Mouse (Mus musculus) cerebellum, adult 2 months (tissue): ENCODE measurements at regions not wholly inside any gene's neighbourhood (a gene's known extent, or its start where the extent isn't known, plus 50 kb on each side); places are given as distances from the start of the nearest gene placed in this dataset.
A peak's percentile ranks its signal among the peaks of the same experiment; 100 is the strongest.
"Not testable (repeated sequence)": the region's sequence is repeated elsewhere in the genome, so short reads cannot be mapped to it uniquely, and the experiment has no call there.

ENCODE experiments used
- DNase-seq, 2 experiments: peaks; one replicate each; pipeline ENCODE4 v3.0.0; 2021
- H3K27ac ChIP-seq: fragments of 200-500 bp; 2 replicates; pipeline ENCODE4 v1.5.1; 2012; ENCODE audit warnings: low read length, control low read depth, inconsistent platforms; ENCODE audit not compliant: insufficient read depth
- H3K27me3 ChIP-seq: fragments of 200-500 bp; 2 replicates; pipeline ENCODE4 v1.6.1; 2012; ENCODE audit warnings: inconsistent platforms, mild to moderate bottlenecking, low read length, moderate library complexity; ENCODE audit not compliant: control insufficient read depth, insufficient read depth
- H3K4me1 ChIP-seq: fragments of 200-500 bp; 2 replicates; pipeline ENCODE4 v1.6.1; 2011; ENCODE audit warnings: low read length; ENCODE audit not compliant: control insufficient read depth, insufficient read depth
- H3K4me3 ChIP-seq: fragments of 200-500 bp; replicated peaks from 2 replicates; pipeline ENCODE3; 2011; ENCODE audit warnings: mild to moderate bottlenecking, low read depth, low read length, control low read depth; ENCODE audit not compliant: insufficient read depth
- CTCF ChIP-seq: fragments of 200-500 bp; IDR thresholded peaks from 2 replicates; pipeline ENCODE4 v1.5.1; 2011; ENCODE audit warnings: low read depth, mild to moderate bottlenecking, control low read depth, low read length, moderate library complexity, borderline replicate concordance; ENCODE audit not compliant: insufficient read depth
- POLR2A ChIP-seq: fragments of 200-500 bp; IDR thresholded peaks from 2 replicates; pipeline ENCODE4 v1.6.1; 2011; ENCODE audit warnings: low read length, control low read depth, borderline replicate concordance; ENCODE audit not compliant: insufficient read depth
- WGBS: fragments of 180-500 bp; shearing (Covaris S2); methylation state at CpG from one replicate; pipeline ENCODE4 v1.1.7; 2018; 5-methylcytosine and 5-hydroxymethylcytosine counted together

GRCm38 (mm10) chr10:85731163-85731562, 98.1 kb upstream of the Pwp1 start:
- not testable (repeated sequence) for H3K27me3 ChIP-seq, H3K4me3 ChIP-seq
- WGBS: 91% methylated on average over 3 of the region's 4 CpGs

GRCm38 (mm10) chr10:85731796-85732388, 97.4 kb upstream of the Pwp1 start:
- DNase-seq: peak; percentile 4 to 10
- H3K27ac ChIP-seq, H3K4me3 ChIP-seq, H3K4me1 ChIP-seq, H3K27me3 ChIP-seq: not testable (repeated sequence)
- 23% methylated on average over 13 of the region's 13 CpGs for WGBS

More at GRCm38 (mm10) chr10:85731163-85731562, 98.1 kb upstream of the Pwp1 start:
- not testable (repeated sequence) for DNase-seq, H3K4me1 ChIP-seq, H3K27ac ChIP-seq

- Histone ChIP-seq H3K4me1 (no peaks in the 10 kb centered on the region), H3K27ac (no peak overlapping the region), H3K27me3 (no peaks in the 10 kb centered on the region), H3K4me3 (no peak overlapping the region)
- 92% methylated on average over 1 of the region's 1 CpGs for WGBS
- TF ChIP-seq POLR2A: no peak
- no peak for TF ChIP-seq CTCF
- DNase-seq: no peak
Observed at GRCm38 (mm10) chr10:85737796-85738195, 91.5 kb upstream of the Pwp1 start.

DNA sequence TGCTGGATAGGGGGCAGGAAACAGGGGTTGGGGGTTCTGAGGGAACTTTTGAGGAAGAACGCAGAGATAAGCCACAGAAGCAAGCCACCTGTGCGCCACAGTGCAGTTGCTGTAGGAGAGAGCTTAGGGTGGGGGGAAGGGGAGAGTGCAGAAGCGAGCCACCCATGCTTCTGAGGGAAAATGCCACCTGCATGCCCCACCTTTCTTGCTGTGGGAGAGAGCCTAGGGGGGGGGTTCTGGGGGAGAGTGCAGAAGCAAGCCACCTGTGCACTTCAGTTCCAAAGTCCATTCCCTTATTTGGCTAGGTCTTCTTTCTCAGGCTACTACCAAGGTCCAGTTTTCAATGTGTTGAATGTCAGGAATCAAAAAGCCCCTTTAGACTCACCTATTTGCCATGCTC, 90.3 kb upstream of the Pwp1 start:
- DNase-seq: no peak
- Histone ChIP-seq H3K27ac (no peak overlapping the region), H3K4me3 (no peak overlapping the region), H3K4me1 (no peaks in the 10 kb centered on the region), H3K27me3 (no peaks in the 10 kb centered on the region)
- WGBS: 66% methylated on average over 3 of the region's 3 CpGs
- TF ChIP-seq CTCF (no peak), POLR2A (no peak)

DNA sequence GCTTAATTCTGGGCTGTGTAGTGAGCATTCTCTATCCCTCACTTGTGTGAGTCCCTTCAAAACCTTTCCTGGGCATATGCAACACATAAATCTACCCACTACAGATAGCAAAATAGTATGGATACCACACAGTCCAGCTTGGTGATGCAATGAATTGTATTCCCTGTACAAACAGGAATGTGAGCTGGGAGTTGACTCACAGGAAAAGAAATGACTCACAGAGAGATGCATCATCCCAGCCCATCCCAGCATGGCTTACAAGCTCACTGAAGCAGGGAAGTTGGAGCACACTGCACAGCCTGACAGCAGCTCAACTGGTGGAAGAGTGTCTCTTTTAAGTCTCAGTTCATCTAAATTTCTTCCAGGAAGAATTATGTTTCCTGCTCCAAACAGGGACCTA, 89.7 kb upstream of the Pwp1 start:
- H3K4me1 ChIP-seq, DNase-seq, H3K27me3 ChIP-seq, H3K27ac ChIP-seq, H3K4me3 ChIP-seq: not testable (repeated sequence)

DNA sequence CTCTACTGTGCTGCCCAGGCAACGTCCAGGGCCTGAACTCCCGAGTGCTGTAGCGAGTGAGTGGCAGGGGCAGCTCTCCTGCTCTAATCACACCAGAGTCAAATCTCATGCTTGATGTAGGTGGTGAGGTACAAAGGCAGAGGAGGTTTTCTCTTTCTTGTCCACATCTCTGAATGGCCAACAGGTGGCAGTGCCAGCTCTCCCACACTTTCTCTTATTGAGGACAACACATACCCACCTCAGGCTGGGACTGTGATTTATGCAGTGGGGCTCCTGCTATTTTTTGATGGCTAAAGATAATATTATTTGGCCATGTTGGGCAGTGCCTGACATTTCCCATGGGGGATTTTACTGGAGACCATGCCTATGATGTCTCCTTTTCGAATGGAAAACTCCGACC, 87.3 kb upstream of the Pwp1 start:
- no peak overlapping the region for H3K4me3 ChIP-seq
- H3K27ac ChIP-seq: no peak overlapping the region
- no peaks in the 10 kb centered on the region for H3K4me1 ChIP-seq
- TF ChIP-seq CTCF: no peak
- no peak for TF ChIP-seq POLR2A
- no peak for DNase-seq
- WGBS: 86% methylated on average over 5 of the region's 5 CpGs
- no peaks in the 10 kb centered on the region for H3K27me3 ChIP-seq

GRCm38 (mm10) chr10:85745390-85745789, 83.9 kb upstream of the Pwp1 start:
- H3K27ac ChIP-seq, H3K27me3 ChIP-seq, DNase-seq, H3K4me3 ChIP-seq, H3K4me1 ChIP-seq: not testable (repeated sequence)
- WGBS: 46% methylated on average over 7 of the region's 7 CpGs

DNA sequence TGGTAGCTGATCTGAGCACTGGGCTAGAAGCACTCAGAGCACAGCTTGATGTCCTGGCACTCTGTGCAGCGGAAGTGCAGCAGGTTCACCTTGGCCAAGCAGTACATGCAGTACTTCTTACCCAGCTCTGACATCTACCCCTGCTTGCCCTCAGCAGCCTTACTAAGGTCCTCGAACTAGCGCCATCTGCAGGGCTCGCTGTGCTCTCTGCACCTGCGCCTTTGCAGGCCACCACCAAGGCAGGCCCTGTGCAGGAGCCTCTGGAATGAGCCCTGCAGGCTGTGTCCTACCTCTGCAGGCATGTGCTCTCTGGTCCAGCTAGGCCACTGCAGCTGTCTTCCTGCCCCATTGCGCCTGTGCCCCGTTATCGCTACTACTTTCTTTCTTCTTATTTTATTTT, 83.5 kb upstream of the Pwp1 start:
- H3K4me1 ChIP-seq, DNase-seq, H3K27ac ChIP-seq, H3K4me3 ChIP-seq, H3K27me3 ChIP-seq: not testable (repeated sequence)
- 50% methylated on average over 8 of the region's 8 CpGs for WGBS

GRCm38 (mm10) chr10:85749549-85749948, 79.7 kb upstream of the Pwp1 start:
- not testable (repeated sequence) for H3K4me1 ChIP-seq, H3K27me3 ChIP-seq, H3K27ac ChIP-seq, H3K4me3 ChIP-seq, DNase-seq
- WGBS: 70% methylated on average over 2 of the region's 2 CpGs
